Mouse (Mus musculus) frontal cortex, adult (tissue): Measurements from ENCODE around the gene Fap.

ENCODE experiments used
- ATAC-seq: cut with Nextera tagmentation; 2 replicates; pipeline ENCODE4 v1.9.2; 2017; ENCODE audit warnings: mild to moderate bottlenecking, moderate library complexity, mixed read lengths; ENCODE audit not compliant: low TSS enrichment

Fap gene

GRCm38 (mm10) chr2:62460231-62460710 lies 113.6 kb downstream of the Fap start:
- ATAC-seq, result peak; percentile 22; the same call in 1 of the 2 replicates

- no peak for ATAC-seq
Measured at GRCm38 (mm10) chr2:62459241-62460174, 114.4 kb downstream of the Fap start.

DNA sequence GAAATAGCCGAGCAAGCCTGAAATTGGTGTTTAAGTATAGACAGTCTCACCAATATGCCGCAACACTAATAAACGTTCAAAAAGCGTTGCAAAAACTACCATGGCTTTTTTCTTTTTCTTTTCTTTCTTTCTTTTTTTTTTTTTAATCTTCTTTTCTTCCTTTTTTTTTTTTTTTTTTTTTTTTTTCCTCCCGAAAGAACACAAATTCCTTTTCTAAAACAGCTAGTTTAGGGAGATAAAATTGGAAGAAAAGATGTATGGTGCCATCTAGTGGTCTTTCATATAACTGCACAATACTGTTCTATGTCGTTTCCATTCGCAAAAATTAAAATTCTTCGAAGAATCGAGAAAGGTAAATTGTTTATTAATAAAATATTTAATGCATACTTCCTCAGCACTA lies 115.8 kb downstream of the Fap start:
- ATAC-seq, result no peak

DNA sequence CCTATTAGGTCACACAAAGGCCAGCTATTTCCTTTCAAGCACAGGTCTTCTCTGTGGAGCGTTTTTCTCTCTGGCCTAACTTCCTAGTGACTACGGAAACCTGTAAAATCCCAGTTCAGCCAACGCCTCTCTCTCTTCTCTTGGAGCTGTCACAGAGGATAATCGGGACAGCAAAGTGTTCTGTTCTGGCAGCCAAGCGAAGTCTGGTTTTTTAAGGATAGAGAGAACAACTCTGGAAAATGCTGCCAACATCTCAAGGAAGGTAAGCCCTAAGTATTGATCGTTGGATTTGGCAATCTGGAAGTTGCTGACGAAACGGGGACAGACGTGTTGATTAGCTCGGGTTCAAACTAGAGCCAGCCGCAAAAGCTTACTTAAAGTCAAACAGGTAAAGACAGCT lies 118.9 kb downstream of the Fap start:
- no peak for ATAC-seq

DNA sequence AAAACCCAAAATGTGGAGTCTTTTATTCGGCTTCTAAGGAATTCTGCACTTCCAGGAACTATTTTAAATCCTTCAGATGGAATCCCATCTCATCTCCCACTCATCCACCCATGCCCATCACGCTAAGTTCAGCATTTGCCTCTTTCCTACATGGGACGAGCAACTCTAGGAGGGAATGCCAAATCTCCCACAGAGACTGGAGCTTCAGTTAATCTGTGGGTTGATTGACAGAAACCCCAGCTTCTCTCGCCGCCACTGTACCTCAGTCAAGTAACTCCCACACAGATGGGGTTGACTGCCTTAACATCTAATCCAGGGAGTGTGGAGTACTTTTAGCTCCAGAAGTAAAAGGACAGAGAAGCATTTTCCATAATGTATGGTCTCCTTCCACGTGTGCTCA lies 119.8 kb downstream of the Fap start:
- ATAC-seq, result peak; percentile 80
